Mouse (Mus musculus): ENCODE results near the gene Pm20d2. TPM values are rescaled to one million over a fixed set of nuclear protein-coding genes. Genes with fewer than 3 reads are reported as not detected.
A peak's percentile ranks its signal among the peaks of the same experiment; 100 is the strongest.

Gene Pm20d2
- 1.1 and 1.7 TPM in 2 replicates for polyA plus RNA-seq (2014; fragmentation: Nextera tagmentation; extraction: Ambion mirVana)

GRCm38 (mm10) chr4:33189735-33190036 lies at the start of gene Pm20d2:
TSS of gene Pm20d2 (minus strand) at chr4:33189737.
- WGBS: 16% methylated on average over 6 of the region's 6 CpGs
- Histone ChIP-seq H3K27me3 (ENCODE audit: control insufficient read depth, insufficient read depth, low read length) (no peaks in the 10 kb centered on the region), H3K9ac (ENCODE audit: low read length) (peak within 1 kb of the TSS; percentile 75), H3K4me3 (ENCODE audit: low read depth, low read length) (peak within 1 kb of the TSS; percentile 62), H3K4me1 (replicated peaks; ENCODE audit: control insufficient read depth, insufficient read depth, low read length) (no peaks in the 10 kb centered on the region; the same call in 1 of the 2 replicates), H3K4me2 (ENCODE audit: low read depth, low read length, severe bottlenecking) (peak within 1 kb of the TSS; percentile 96), H3K9me3 (ENCODE audit: control insufficient read depth, low read length) (no peaks in the 10 kb centered on the region), H3K36me3 (ENCODE audit: control insufficient read depth, insufficient read depth, low read length) (no peaks in the 10 kb centered on the region), H3K27ac (ENCODE audit: low read depth, low read length) (peak within 1 kb of the TSS; percentile 41; the same call in 1 of the 2 replicates)
- no peak for ATAC-seq (replicated peaks; ENCODE audit: low FRiP score)
- DNase-seq (ENCODE audit: low spot score): no peak

GRCm38 (mm10) chr4:33230881-33231280 lies 41.3 kb upstream of the Pm20d2 start:
- WGBS: 92% methylated on average over 18 of the region's 18 CpGs
- Histone ChIP-seq H3K4me2 (ENCODE audit: low read depth, low read length, severe bottlenecking) (no peak overlapping the region), H3K27ac (ENCODE audit: low read depth, low read length) (no peak overlapping the region), H3K4me1 (replicated peaks; ENCODE audit: control insufficient read depth, insufficient read depth, low read length) (no peaks in the 10 kb centered on the region), H3K9me3 (ENCODE audit: control insufficient read depth, low read length) (no peaks in the 10 kb centered on the region), H3K4me3 (ENCODE audit: low read depth, low read length) (no peak overlapping the region), H3K9ac (ENCODE audit: low read length) (no peak overlapping the region), H3K36me3 (ENCODE audit: control insufficient read depth, insufficient read depth, low read length) (no peaks in the 10 kb centered on the region), H3K27me3 (ENCODE audit: control insufficient read depth, insufficient read depth, low read length) (no peaks in the 10 kb centered on the region)
- DNase-seq (ENCODE audit: low spot score) (no peak), ATAC-seq (replicated peaks; ENCODE audit: low FRiP score) (no peak)

- Histone ChIP-seq H3K9me3 (ENCODE audit: control insufficient read depth, low read length) (no peaks in the 10 kb centered on the region), H3K27ac (ENCODE audit: low read depth, low read length) (no peak overlapping the region), H3K27me3 (ENCODE audit: control insufficient read depth, insufficient read depth, low read length) (no peaks in the 10 kb centered on the region), H3K4me2 (ENCODE audit: low read depth, low read length, severe bottlenecking) (no peak overlapping the region), H3K4me3 (ENCODE audit: low read depth, low read length) (no peak overlapping the region), H3K9ac (ENCODE audit: low read length) (no peak overlapping the region), H3K4me1 (replicated peaks; ENCODE audit: control insufficient read depth, insufficient read depth, low read length) (no peaks in the 10 kb centered on the region), H3K36me3 (ENCODE audit: control insufficient read depth, insufficient read depth, low read length) (no peaks in the 10 kb centered on the region)
- no peak for DNase-seq (ENCODE audit: low spot score)
- 88% methylated on average over 4 of the region's 4 CpGs for WGBS
- no peak for ATAC-seq (replicated peaks; ENCODE audit: low FRiP score)
These were observed 40.1 kb upstream of the Pm20d2 start for GRCm38 (mm10) chr4:33229639-33230038.

GRCm38 (mm10) chr4:33227164-33227563 lies 37.6 kb upstream of the Pm20d2 start:
- no peak overlapping the region for H3K27ac ChIP-seq (ENCODE audit: low read depth, low read length)
- H3K27me3 ChIP-seq (ENCODE audit: control insufficient read depth, insufficient read depth, low read length): no peaks in the 10 kb centered on the region
- H3K4me3 ChIP-seq (ENCODE audit: low read depth, low read length): no peak overlapping the region
- 91% methylated on average over 7 of the region's 7 CpGs for WGBS
- no peaks in the 10 kb centered on the region for H3K4me1 ChIP-seq (replicated peaks; ENCODE audit: control insufficient read depth, insufficient read depth, low read length)
- DNase-seq (ENCODE audit: low spot score) (no peak), ATAC-seq (replicated peaks; ENCODE audit: low FRiP score) (no peak)
- no peaks in the 10 kb centered on the region for H3K9me3 ChIP-seq (ENCODE audit: control insufficient read depth, low read length)
- H3K4me2 ChIP-seq (ENCODE audit: low read depth, low read length, severe bottlenecking): no peak overlapping the region
- no peaks in the 10 kb centered on the region for H3K36me3 ChIP-seq (ENCODE audit: control insufficient read depth, insufficient read depth, low read length)
- no peak overlapping the region for H3K9ac ChIP-seq (ENCODE audit: low read length)

GRCm38 (mm10) chr4:33224003-33224675 lies 34.6 kb upstream of the Pm20d2 start:
- Histone ChIP-seq H3K4me2 (ENCODE audit: low read depth, low read length, severe bottlenecking) (no peak overlapping the region), H3K4me3 (ENCODE audit: low read depth, low read length) (no peak overlapping the region), H3K9ac (ENCODE audit: low read length) (no peak overlapping the region), H3K4me1 (replicated peaks; ENCODE audit: control insufficient read depth, insufficient read depth, low read length) (no peaks in the 10 kb centered on the region), H3K36me3 (ENCODE audit: control insufficient read depth, insufficient read depth, low read length) (no peaks in the 10 kb centered on the region), H3K9me3 (ENCODE audit: control insufficient read depth, low read length) (no peaks in the 10 kb centered on the region), H3K27me3 (ENCODE audit: control insufficient read depth, insufficient read depth, low read length) (no peaks in the 10 kb centered on the region), H3K27ac (ENCODE audit: low read depth, low read length) (no peak overlapping the region)
- DNase-seq (ENCODE audit: low spot score) (no peak), ATAC-seq (replicated peaks; ENCODE audit: low FRiP score) (no peak)
- 75% methylated on average over 7 of the region's 7 CpGs for WGBS

- no peak overlapping the region for H3K9ac ChIP-seq (ENCODE audit: low read length)
- no peak overlapping the region for H3K4me3 ChIP-seq (ENCODE audit: low read depth, low read length)
- WGBS: 67% methylated on average over 1 of the region's 1 CpGs
- DNase-seq (ENCODE audit: low spot score) (no peak), ATAC-seq (replicated peaks; ENCODE audit: low FRiP score) (no peak)
- H3K36me3 ChIP-seq (ENCODE audit: control insufficient read depth, insufficient read depth, low read length): no peaks in the 10 kb centered on the region
- H3K27ac ChIP-seq (ENCODE audit: low read depth, low read length): no peak overlapping the region
- no peaks in the 10 kb centered on the region for H3K27me3 ChIP-seq (ENCODE audit: control insufficient read depth, insufficient read depth, low read length)
- no peaks in the 10 kb centered on the region for H3K9me3 ChIP-seq (ENCODE audit: control insufficient read depth, low read length)
- no peak overlapping the region for H3K4me2 ChIP-seq (ENCODE audit: low read depth, low read length, severe bottlenecking)
- H3K4me1 ChIP-seq (replicated peaks; ENCODE audit: control insufficient read depth, insufficient read depth, low read length): no peaks in the 10 kb centered on the region
These were observed 32.3 kb upstream of the Pm20d2 start for GRCm38 (mm10) chr4:33221847-33222246.

- H3K4me1 ChIP-seq (replicated peaks; ENCODE audit: control insufficient read depth, insufficient read depth, low read length): 0 out of 2 replicates have a peak, but pooled peaks cover 3% of the 10 kb centered on the region
- no peaks in the 10 kb centered on the region for H3K9me3 ChIP-seq (ENCODE audit: control insufficient read depth, low read length)
- ATAC-seq (replicated peaks; ENCODE audit: low FRiP score) (peak; percentile 82), DNase-seq (ENCODE audit: low spot score) (peak; percentile 72)
- H3K4me3 ChIP-seq (ENCODE audit: low read depth, low read length): peak within 1 kb of the TSS; percentile 63
- H3K27me3 ChIP-seq (ENCODE audit: control insufficient read depth, insufficient read depth, low read length): no peaks in the 10 kb centered on the region
- WGBS: 2% methylated on average over 58 of the region's 65 CpGs
- peak within 1 kb of the TSS; percentile 74 for H3K9ac ChIP-seq (ENCODE audit: low read length)
- peak within 1 kb of the TSS; percentile 100 for H3K4me2 ChIP-seq (ENCODE audit: low read depth, low read length, severe bottlenecking)
- H3K27ac ChIP-seq (ENCODE audit: low read depth, low read length): no peak within 1 kb of the TSS
- H3K36me3 ChIP-seq (ENCODE audit: control insufficient read depth, insufficient read depth, low read length): no peaks in the 10 kb centered on the region
These were observed 19.6 kb upstream of the Pm20d2 start, which contains the start of gene Srsf12 for GRCm38 (mm10) chr4:33208881-33209841. TSS of gene Srsf12 (plus strand) at chr4:33208991.

- no peaks in the 10 kb centered on the region for H3K36me3 ChIP-seq (ENCODE audit: control insufficient read depth, insufficient read depth, low read length)
- DNase-seq (ENCODE audit: low spot score) (no peak), ATAC-seq (replicated peaks; ENCODE audit: low FRiP score) (no peak)
- no peak overlapping the region for H3K27ac ChIP-seq (ENCODE audit: low read depth, low read length)
- no peak overlapping the region for H3K9ac ChIP-seq (ENCODE audit: low read length)
- no peaks in the 10 kb centered on the region for H3K27me3 ChIP-seq (ENCODE audit: control insufficient read depth, insufficient read depth, low read length)
- WGBS: 69% methylated on average over 2 of the region's 2 CpGs
- 0 out of 2 replicates have a peak, but pooled peaks cover 3% of the 10 kb centered on the region for H3K4me1 ChIP-seq (replicated peaks; ENCODE audit: control insufficient read depth, insufficient read depth, low read length)
- H3K4me3 ChIP-seq (ENCODE audit: low read depth, low read length): no peak overlapping the region
- no peaks in the 10 kb centered on the region for H3K9me3 ChIP-seq (ENCODE audit: control insufficient read depth, low read length)
- H3K4me2 ChIP-seq (ENCODE audit: low read depth, low read length, severe bottlenecking): no peak overlapping the region
These were observed 18.0 kb upstream of the Pm20d2 start for GRCm38 (mm10) chr4:33207551-33207950.
